ENCODE assay signal across 9 mouse cellular contexts in the genomic region with DNA sequence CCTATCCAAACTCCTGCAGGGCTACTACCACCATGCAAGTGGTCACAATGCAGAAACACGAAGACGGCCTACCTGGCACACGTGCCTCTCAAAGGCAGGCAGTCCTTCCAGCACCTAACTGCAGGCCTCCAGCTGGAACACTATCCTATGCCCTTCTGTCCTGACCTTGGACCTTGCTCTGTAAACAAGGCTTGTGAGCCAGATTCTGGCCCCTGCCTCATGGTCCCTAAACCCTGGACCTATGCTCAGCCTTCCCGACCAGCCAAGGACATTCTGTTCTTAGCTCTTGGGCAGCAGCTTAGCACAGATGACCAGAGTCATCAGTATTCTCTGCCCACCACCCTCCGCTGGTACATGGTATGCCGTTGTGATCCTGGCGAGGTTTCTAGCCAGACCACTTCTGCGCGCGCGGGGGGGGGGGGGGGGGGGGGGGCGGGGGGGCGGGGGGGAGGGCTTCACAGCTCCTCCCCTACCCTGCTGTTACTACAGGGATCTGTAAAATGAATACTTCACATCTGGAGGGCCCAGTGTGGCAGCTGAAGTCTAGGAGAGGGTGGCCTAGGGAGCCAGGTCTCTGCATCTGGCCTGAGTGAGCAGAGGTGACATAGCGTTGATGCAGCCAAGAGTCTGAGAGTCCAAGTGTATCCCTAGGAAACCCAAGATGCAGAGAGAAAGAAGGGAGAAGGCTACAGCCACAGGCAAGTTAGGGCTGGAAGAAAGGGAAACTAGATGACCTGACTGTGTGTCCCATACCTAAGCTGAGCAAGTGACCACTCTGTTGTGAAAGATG.
A peak's percentile ranks its signal among the peaks of the same experiment; 100 is the strongest.
DNase-seq lines count a peak whose midpoint lies in the region; ATAC-seq and TF ChIP-seq lines count a peak whose summit lies in the region.
"Had no signal": no experiment of that assay in that cellular context is flagged by ENCODE, and none has a peak within 500 bp of the region (broad histone marks: within the 10 kb centered on the region; RNA-seq: fewer than 3 reads in every experiment).

No protein-coding gene starts in this region.

- ATAC-seq in heart, embryonic 12.5 days (ENCODE audit: insufficient number of reproducible peaks, low FRiP score), result no peak

- 59% methylated on average over 8 of the region's 14 CpGs for WGBS in cerebellum, adult 2 months
- 53% methylated on average over 10 of the region's 14 CpGs for WGBS in heart, embryonic 12.5 days

- no peak for TF ChIP-seq CTCF in cerebellum, adult 2 months (IDR thresholded peaks at IDR 0.05; ENCODE audit: borderline replicate concordance, insufficient read depth, low read depth, low read length)

- no peak overlapping the region for H3K4me3 ChIP-seq in cerebellum, adult 2 months (replicated peaks; ENCODE audit: insufficient read depth, low read depth, low read length)
- H3K4me3 ChIP-seq in heart, embryonic 12.5 days, result no peak overlapping the region
- H3K4me3 ChIP-seq: limb, embryonic 13.5 days had no signal

- no peak for TF ChIP-seq POLR2A in cerebellum, adult 2 months (IDR thresholded peaks at IDR 0.05; ENCODE audit: borderline replicate concordance, insufficient read depth, low read length)

- peaks cover 33% of the 10 kb centered on the region for H3K36me3 ChIP-seq in heart, embryonic 12.5 days

- no peak overlapping the region for H3K4me2 ChIP-seq in heart, embryonic 12.5 days
- H3K4me2 ChIP-seq: limb, embryonic 13.5 days had no signal

- peak; percentile 12 for DNase-seq in cerebellum, adult 9-11 months
- DNase-seq in cerebellum, adult 2 months, result no peak
- peak; percentile 85 to 97 for DNase-seq in kidney, postnatal 36 days
- DNase-seq in lung, postnatal 25 days (ENCODE audit: low spot score), result peak; percentile 81
- no peak for DNase-seq in thymus, postnatal 0 days (ENCODE audit: low spot score)
- DNase-seq in frontal cortex, postnatal 14 days (ENCODE audit: low spot score in 2 of 2), result no peak
- no peak for DNase-seq in embryo, embryonic 11 days

- peak overlapping the region; percentile 29; the same call in 1 of the 2 replicates for H3K9ac ChIP-seq in heart, embryonic 12.5 days

- no peak overlapping the region for H3K27ac ChIP-seq in cerebellum, adult 2 months (ENCODE audit: insufficient read depth, low read length)
- peak overlapping the region; percentile 74 for H3K27ac ChIP-seq in heart, embryonic 12.5 days (ENCODE audit: poor library complexity, severe bottlenecking)

- H3K9me3 ChIP-seq in heart, embryonic 12.5 days (replicated peaks), result peaks cover 5% of the 10 kb centered on the region

- peaks cover 7% of the 10 kb centered on the region; the same call in 1 of the 2 replicates for H3K4me1 ChIP-seq in cerebellum, adult 2 months (ENCODE audit: control insufficient read depth, insufficient read depth, low read length)
- peaks cover 77% of the 10 kb centered on the region for H3K4me1 ChIP-seq in heart, embryonic 12.5 days (replicated peaks)

- H3K27me3 ChIP-seq in cerebellum, adult 2 months (ENCODE audit: control insufficient read depth, insufficient read depth, low read length), result no peaks in the 10 kb centered on the region
- no peaks in the 10 kb centered on the region for H3K27me3 ChIP-seq in heart, embryonic 12.5 days (replicated peaks)
- H3K27me3 ChIP-seq: limb, embryonic 13.5 days had no signal

Comparison
In these comparisons a context has a peak if more than half of its experiments do, and no peak if none do; other contexts are left out.
1. DNase-seq: peak in cerebellum, adult 9-11 months (single experiment), kidney, postnatal 36 days (2 of 2) and lung, postnatal 25 days (single experiment); none in cerebellum, adult 2 months (0 of 2), thymus, postnatal 0 days (single experiment), frontal cortex, postnatal 14 days (0 of 2) and embryo, embryonic 11 days (single experiment).